Mouse (Mus musculus): ENCODE results near the gene Inpp4b. TPM values are rescaled to one million over a fixed set of nuclear protein-coding genes. Genes with fewer than 3 reads are reported as not detected.
"Not testable (repeated sequence)": the region's sequence is repeated elsewhere in the genome, so short reads cannot be mapped to it uniquely, and the experiment has no call there.

The Inpp4b gene
- polyA plus RNA-seq, 1 experiment from 2014 or later, result 20.7 TPM

- H3K27ac ChIP-seq (ENCODE audit: low read length), result no peak overlapping the region
- TF ChIP-seq EP300 (IDR thresholded peaks at IDR 0.05), result no peak
- no peak for TF ChIP-seq CTCF (IDR thresholded peaks at IDR 0.05)
- no peaks in the 10 kb centered on the region for H3K4me1 ChIP-seq (ENCODE audit: insufficient read depth, low read depth, low read length)
- WGBS, result 75% methylated on average over 1 of the region's 1 CpGs
- H3K9ac ChIP-seq (replicated peaks; ENCODE audit: low read depth), result no peak overlapping the region
- no peak overlapping the region for H3K4me3 ChIP-seq (ENCODE audit: low read depth, low read length)
- DNase-seq (ENCODE audit: low spot score) (no peak), ATAC-seq (no peak)
- H3K36me3 ChIP-seq (ENCODE audit: insufficient read depth, low read length), result no peaks in the 10 kb centered on the region; the same call in 1 of the 2 replicates
- H3K4me2 ChIP-seq (replicated peaks; ENCODE audit: low read depth, low read length), result no peak overlapping the region
- no peaks in the 10 kb centered on the region for H3K27me3 ChIP-seq (replicated peaks; ENCODE audit: insufficient read depth, low read length)
- no peaks in the 10 kb centered on the region for H3K9me3 ChIP-seq (ENCODE audit: low read length)
Measured at GRCm38 (mm10) chr8:81996823-81997222, 654.5 kb downstream of the Inpp4b start.

DNA sequence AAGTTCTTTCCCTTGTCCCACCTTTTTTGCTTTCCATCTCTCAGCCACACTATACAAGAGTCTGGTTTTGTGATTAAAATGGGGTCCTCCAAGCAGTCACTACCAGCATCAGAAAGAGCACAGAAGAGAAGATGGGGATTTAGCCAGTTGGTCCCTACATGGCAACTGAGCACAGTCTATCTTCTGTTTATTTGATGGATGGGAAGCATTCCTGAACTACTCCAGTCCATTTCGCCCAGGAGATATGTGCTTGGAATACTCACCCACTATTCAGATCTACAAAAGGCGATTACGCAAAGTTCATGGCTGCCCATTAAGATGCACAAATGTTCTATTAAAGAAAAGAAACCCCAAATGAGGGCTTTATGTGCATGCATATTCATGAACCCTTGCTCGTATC is 661.8 kb downstream of the Inpp4b start:
- ATAC-seq, result no peak
- no peak overlapping the region for H3K9ac ChIP-seq (replicated peaks; ENCODE audit: low read depth)
- no peaks in the 10 kb centered on the region for H3K9me3 ChIP-seq (ENCODE audit: low read length)
- H3K4me3 ChIP-seq (ENCODE audit: low read depth, low read length), result no peak overlapping the region
- H3K4me1 ChIP-seq (ENCODE audit: insufficient read depth, low read depth, low read length), result no peaks in the 10 kb centered on the region
- DNase-seq (ENCODE audit: low spot score), result no peak
- 92% methylated on average over 4 of the region's 4 CpGs for WGBS
- no peaks in the 10 kb centered on the region for H3K27me3 ChIP-seq (replicated peaks; ENCODE audit: insufficient read depth, low read length)
- H3K36me3 ChIP-seq (ENCODE audit: insufficient read depth, low read length), result no peaks in the 10 kb centered on the region
- TF ChIP-seq CTCF (IDR thresholded peaks at IDR 0.05) (no peak), EP300 (IDR thresholded peaks at IDR 0.05) (no peak)
- no peak overlapping the region for H3K27ac ChIP-seq (ENCODE audit: low read length)
- no peak overlapping the region for H3K4me2 ChIP-seq (replicated peaks; ENCODE audit: low read depth, low read length)

- H3K9ac ChIP-seq (replicated peaks; ENCODE audit: low read depth), result no peak overlapping the region
- H3K27me3 ChIP-seq (replicated peaks; ENCODE audit: insufficient read depth, low read length), result no peaks in the 10 kb centered on the region
- H3K9me3 ChIP-seq (ENCODE audit: low read length), result no peaks in the 10 kb centered on the region
- H3K27ac ChIP-seq (ENCODE audit: low read length), result no peak overlapping the region
- no peak for ATAC-seq
- H3K4me1 ChIP-seq (ENCODE audit: insufficient read depth, low read depth, low read length), result no peaks in the 10 kb centered on the region
- WGBS, result 50% methylated on average over 2 of the region's 2 CpGs
- TF ChIP-seq CTCF (IDR thresholded peaks at IDR 0.05) (no peak), EP300 (IDR thresholded peaks at IDR 0.05) (no peak)
- no peak overlapping the region for H3K4me3 ChIP-seq (ENCODE audit: low read depth, low read length)
- no peak overlapping the region for H3K4me2 ChIP-seq (replicated peaks; ENCODE audit: low read depth, low read length)
- no peak for DNase-seq (ENCODE audit: low spot score)
- H3K36me3 ChIP-seq (ENCODE audit: insufficient read depth, low read length), result no peaks in the 10 kb centered on the region
Measured at GRCm38 (mm10) chr8:82005466-82005865, 663.1 kb downstream of the Inpp4b start.

DNA sequence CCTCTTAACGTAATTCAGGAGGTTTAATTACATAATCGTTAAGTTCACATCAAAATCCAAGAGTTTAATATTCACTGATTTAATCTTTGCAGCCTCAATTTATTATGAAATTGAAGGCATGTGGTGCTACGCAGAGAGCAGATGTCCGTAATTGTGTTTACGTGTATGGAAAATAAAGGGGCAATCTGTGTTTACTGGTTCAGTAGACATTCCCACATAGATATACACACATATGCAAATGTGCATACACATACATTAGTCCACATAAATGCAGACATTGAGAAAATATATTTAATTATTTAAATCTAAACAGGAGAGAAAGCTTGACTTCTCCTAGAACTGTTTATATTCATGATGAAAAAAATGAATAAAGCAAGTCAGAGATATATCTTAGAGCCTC is 675.4 kb downstream of the Inpp4b start:
- ATAC-seq, result no peak
- Histone ChIP-seq H3K27ac (ENCODE audit: low read length) (no peak overlapping the region), H3K4me3 (ENCODE audit: low read depth, low read length) (no peak overlapping the region), H3K9ac (replicated peaks; ENCODE audit: low read depth) (no peak overlapping the region), H3K36me3 (ENCODE audit: insufficient read depth, low read length) (no peaks in the 10 kb centered on the region), H3K27me3 (replicated peaks; ENCODE audit: insufficient read depth, low read length) (no peaks in the 10 kb centered on the region), H3K4me2 (replicated peaks; ENCODE audit: low read depth, low read length) (no peak overlapping the region), H3K4me1 (ENCODE audit: insufficient read depth, low read depth, low read length) (no peaks in the 10 kb centered on the region), H3K9me3 (ENCODE audit: low read length) (no peaks in the 10 kb centered on the region)
- 84% methylated on average over 5 of the region's 5 CpGs for WGBS
- TF ChIP-seq CTCF (IDR thresholded peaks at IDR 0.05), result no peak
- no peak for TF ChIP-seq EP300 (IDR thresholded peaks at IDR 0.05)
- DNase-seq (ENCODE audit: low spot score), result no peak

- H3K9ac ChIP-seq (replicated peaks; ENCODE audit: low read depth), result no peak overlapping the region
- no peaks in the 10 kb centered on the region for H3K27me3 ChIP-seq (replicated peaks; ENCODE audit: insufficient read depth, low read length)
- WGBS, result 10% methylated on average over 3 of the region's 3 CpGs
- H3K4me1 ChIP-seq (ENCODE audit: insufficient read depth, low read depth, low read length), result no peaks in the 10 kb centered on the region
- no peak overlapping the region for H3K4me3 ChIP-seq (ENCODE audit: low read depth, low read length)
- no peaks in the 10 kb centered on the region for H3K36me3 ChIP-seq (ENCODE audit: insufficient read depth, low read length)
- H3K9me3 ChIP-seq (ENCODE audit: low read length), result no peaks in the 10 kb centered on the region
- no peak overlapping the region for H3K27ac ChIP-seq (ENCODE audit: low read length)
- peak; percentile 38; the same call in 1 of the 2 replicates for ATAC-seq
- TF ChIP-seq EP300 (IDR thresholded peaks at IDR 0.05) (0 out of 2 replicates have a peak, but pooled peaks have one; percentile 27), CTCF (IDR thresholded peaks at IDR 0.05) (no peak)
- peak; percentile 25 for DNase-seq (ENCODE audit: low spot score)
- no peak overlapping the region for H3K4me2 ChIP-seq (replicated peaks; ENCODE audit: low read depth, low read length)
Measured at GRCm38 (mm10) chr8:82027401-82027800, 685.0 kb downstream of the Inpp4b start.

DNA sequence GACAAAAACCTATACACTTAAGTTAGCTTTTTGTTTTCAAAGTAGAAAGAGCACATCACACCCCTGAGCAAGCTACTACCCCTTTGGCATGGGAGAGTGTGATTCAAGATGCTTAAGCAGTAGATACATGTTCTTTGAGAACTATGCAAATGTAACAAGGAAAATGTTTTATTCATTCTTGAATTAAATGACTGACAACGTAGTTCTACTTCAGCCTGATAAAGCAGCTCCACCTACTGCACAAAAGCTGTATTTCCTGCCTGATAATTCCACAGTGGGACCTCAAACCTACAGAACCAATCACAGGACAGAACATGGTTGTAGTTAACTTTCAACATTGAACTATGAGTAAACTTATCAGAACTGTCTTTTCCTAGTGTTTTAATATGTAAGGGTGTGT is 686.5 kb downstream of the Inpp4b start:
- Histone ChIP-seq H3K36me3 (ENCODE audit: insufficient read depth, low read length) (no peaks in the 10 kb centered on the region), H3K27me3 (replicated peaks; ENCODE audit: insufficient read depth, low read length) (no peaks in the 10 kb centered on the region), H3K9me3 (ENCODE audit: low read length) (no peaks in the 10 kb centered on the region), H3K9ac (replicated peaks; ENCODE audit: low read depth) (no peak overlapping the region), H3K27ac (ENCODE audit: low read length) (no peak overlapping the region), H3K4me2 (replicated peaks; ENCODE audit: low read depth, low read length) (no peak overlapping the region), H3K4me3 (ENCODE audit: low read depth, low read length) (no peak overlapping the region), H3K4me1 (ENCODE audit: insufficient read depth, low read depth, low read length) (no peaks in the 10 kb centered on the region)
- TF ChIP-seq EP300 (IDR thresholded peaks at IDR 0.05) (no peak), CTCF (IDR thresholded peaks at IDR 0.05) (peak; percentile 70)
- ATAC-seq (no peak), DNase-seq (ENCODE audit: low spot score) (peak; percentile 25)
- 26% methylated on average over 1 of the region's 1 CpGs for WGBS

GRCm38 (mm10) chr8:82032035-82032434 is 689.7 kb downstream of the Inpp4b start:
- not testable (repeated sequence) for H3K27me3 ChIP-seq (replicated peaks; ENCODE audit: insufficient read depth, low read length); H3K36me3 ChIP-seq (ENCODE audit: insufficient read depth, low read length); H3K4me3 ChIP-seq (ENCODE audit: low read depth, low read length); DNase-seq (ENCODE audit: low spot score); H3K4me1 ChIP-seq (ENCODE audit: insufficient read depth, low read depth, low read length); H3K4me2 ChIP-seq (replicated peaks; ENCODE audit: low read depth, low read length); H3K9ac ChIP-seq (replicated peaks; ENCODE audit: low read depth); H3K27ac ChIP-seq (ENCODE audit: low read length); ATAC-seq; H3K9me3 ChIP-seq (ENCODE audit: low read length)
- TF ChIP-seq CTCF (IDR thresholded peaks at IDR 0.05), result peak; percentile 53

Data from lung, postnatal 0 days (tissue).